Mouse (Mus musculus) naive thymus-derived CD4-positive, alpha-beta T cell, adult 2 months (primary cell): ENCODE results near the gene H2afy.
A peak's percentile ranks its signal among the peaks of the same experiment; 100 is the strongest.

ENCODE experiments used
- DNase-seq: peaks from one replicate; pipeline ENCODE4 v3.0.0-alpha.2; 2011; ENCODE audit warnings: low read depth

Gene H2afy

DNA sequence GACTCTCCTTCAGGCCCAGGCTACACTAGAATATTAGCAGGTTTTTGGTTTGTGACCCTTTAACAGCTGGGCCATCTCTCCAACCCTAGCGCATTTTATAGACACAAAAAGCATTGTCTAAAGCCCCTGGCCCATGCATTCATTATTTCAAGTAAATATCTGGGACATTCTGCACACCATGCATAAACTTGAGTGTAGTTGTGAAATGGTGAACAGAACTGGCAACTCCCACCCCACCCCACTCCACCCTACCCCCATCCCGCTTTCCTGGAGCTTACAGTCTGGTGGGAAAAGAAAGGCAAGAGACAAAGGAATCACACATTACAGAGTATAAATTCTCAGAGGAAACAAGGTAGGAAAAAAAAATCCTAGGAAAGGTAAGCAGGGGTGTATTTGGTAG is at the start of gene H2afy:
TSS of gene H2afy (minus strand) at position 162 of the 400 bp plus-strand sequence.
- no peak for DNase-seq

DNA sequence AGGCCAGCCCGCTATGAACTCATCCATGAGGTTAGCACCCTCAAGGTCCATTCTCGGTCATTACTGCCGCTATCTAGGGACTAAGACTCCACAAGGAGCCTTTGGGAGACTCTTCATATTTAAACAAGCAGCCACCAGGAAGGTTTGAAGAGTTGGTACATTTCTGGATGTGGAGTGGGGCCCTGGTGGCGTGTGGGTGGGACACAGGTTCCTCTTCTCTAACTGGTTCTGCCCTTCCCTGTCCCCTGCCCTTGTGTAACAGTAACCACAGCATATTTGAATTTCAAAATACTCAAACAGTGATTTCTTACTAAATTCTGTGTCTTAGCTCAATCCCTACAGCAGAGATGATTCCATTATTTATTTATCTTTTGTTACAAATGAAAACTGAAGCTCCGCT is 47.5 kb upstream of the H2afy start:
- DNase-seq, result no peak

DNA sequence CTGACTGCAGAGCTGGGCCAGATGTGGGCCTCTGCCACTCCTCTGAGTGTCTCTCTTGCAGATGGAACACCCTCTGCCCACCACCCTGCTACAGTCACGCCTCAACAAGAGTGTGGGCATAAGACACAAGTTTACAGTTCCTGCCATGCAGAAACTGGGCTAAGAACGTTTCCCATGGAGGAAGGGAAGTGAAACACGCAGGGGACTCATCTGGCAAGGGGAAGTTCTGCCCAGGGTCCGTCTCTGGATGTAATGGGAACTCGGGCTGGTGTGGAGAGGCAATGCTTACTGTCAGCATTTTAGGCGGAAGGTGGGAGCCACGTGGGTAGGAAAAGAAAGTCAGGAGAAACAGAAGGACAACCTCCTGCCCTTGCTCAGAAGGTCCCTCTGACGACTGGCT is 45.3 kb upstream of the H2afy start:
- DNase-seq, result no peak

DNA sequence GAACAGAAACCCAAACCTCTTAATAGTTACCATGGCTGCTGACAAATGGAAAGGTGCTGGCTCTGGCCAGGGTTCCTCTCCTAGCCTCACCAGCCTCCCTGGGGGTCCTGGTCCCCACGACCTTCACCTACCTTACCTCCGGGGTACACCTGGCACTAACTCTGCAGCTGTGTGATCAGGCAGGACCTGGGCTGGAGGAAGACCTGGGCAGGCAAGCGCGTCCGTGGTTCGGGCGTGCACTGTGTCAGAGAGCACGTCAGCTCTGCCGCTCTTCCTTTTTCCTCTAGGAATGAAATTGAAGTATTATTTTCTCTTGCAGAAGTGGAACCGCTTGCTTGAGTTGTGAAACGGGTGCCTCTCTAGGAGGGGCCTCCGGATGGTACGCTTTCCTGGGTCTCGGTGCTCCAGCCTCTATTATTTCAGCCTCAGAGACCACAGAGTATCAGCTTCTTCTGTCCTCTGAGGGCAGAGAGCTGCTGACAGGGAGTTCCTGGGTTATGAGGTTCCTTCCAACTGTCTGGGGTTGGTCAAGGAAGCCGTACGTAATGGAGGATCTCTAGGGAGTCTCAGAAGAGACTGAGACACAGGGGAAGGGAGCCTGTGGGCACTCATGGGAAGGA is 42.4 kb upstream of the H2afy start, which contains the start of gene Tifab:
TSS of gene Tifab (minus strand) at position 470 of the 620 bp plus-strand sequence.
- no peak for DNase-seq

DNA sequence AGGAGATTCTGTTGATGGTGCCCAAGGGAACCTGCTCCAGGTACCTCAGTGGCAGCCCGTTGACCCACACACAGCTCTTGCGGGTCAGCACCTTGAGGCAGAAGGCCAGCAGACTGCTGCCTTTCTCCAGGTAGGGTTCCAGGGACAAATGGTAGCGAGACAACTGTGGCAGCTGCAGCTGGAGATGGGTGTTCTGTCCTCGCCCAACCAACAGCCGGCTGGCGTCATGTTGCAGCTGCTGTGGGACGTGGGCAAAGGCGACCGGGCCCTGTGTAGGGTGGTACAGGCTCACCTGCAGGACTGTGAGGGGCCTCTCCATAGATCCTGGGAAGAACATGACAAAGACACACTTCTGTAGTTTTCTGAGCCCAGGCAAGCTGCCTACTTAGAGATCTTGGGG is 40.1 kb upstream of the H2afy start:
- DNase-seq, result no peak

DNA sequence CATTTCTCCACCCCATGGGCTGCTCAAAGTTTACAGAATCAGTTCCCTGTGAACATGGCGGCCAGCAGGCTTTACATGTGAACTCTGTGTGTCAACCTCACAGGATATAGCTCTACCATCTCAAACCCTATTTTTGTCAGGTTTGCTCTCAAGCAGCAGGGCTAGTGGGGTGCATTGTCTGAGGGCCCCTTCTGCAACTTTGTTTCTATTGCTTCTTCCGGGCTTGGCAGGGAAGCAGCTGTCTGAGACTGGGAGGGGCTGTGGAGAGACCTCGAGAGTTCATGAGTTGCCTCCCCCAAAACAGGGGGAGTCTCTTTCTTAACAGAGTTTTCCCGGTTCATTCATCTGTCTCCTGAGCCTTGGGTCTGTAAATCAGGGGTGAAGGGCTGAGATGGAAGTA is 39.7 kb upstream of the H2afy start:
- DNase-seq, result no peak

DNA sequence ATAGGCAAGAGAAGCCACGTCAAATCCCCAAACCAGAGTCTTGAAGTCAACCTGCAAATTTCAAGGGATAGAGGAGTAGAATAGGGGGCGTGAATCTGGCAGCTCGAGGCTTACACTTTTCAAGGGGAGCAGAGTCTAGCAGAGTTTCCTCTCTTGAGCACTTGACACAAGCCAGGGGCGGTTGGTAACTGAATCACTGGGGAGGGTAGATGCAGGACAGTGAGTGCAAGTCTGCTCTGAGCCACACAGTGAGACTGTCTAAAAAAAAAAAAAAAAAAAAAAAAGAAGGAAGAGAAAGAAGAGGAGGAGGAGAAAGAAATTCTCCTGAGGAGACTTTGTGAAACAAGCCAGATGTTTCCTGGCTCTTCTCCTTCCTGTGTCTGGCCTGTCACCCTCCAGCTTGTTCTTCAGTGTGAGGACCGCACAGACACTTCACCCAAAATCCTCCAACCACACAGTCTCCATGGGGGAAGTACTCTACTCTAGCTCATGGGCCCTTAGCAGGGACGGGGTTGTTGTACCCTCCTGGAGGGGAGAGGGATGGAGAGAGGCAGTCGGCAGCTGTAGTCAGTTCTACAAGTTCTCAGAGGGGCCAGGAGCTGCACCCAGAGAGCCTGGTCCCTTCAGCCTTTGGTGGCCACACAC is 36.9 kb upstream of the H2afy start:
- no peak for DNase-seq

DNA sequence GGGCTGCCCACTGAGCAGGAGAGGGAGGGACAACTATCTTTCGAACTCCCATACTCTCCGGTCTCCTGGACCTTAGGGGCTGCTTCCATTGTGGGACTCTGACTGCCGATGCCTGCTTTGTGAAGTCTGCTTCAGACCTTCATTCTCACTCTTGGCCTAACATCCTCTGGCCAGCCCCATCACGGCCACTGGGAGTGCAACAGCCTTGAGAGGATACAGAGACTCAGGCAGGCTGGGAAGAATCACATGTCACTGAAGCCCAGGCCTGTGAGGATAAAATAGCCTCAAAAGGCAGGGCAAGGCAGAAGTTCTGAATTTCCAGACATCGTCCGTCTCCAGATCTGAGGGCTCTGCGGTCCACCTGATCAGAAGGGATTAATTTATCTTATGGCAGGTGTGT is 35.9 kb upstream of the H2afy start:
- no peak for DNase-seq

DNA sequence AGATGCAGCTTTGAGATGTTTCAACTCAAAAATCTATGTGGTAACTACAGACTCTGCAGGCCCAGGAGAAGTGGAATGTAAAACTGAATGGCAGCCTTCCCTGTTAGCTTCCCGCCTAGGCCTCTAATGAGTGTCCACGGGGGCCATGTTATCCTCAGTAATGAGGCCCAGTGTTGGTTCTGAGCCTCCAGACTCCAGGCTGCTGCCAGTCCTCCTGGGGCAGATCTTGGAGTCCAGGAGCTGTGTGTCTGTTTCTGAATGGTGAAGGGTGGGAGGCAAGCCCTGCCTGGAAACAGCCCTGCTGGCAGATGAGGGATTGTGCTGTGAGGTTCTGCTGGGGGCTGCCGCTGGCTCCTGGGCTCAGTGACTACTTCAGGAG is 32.2 kb upstream of the H2afy start:
- DNase-seq, result no peak

DNA sequence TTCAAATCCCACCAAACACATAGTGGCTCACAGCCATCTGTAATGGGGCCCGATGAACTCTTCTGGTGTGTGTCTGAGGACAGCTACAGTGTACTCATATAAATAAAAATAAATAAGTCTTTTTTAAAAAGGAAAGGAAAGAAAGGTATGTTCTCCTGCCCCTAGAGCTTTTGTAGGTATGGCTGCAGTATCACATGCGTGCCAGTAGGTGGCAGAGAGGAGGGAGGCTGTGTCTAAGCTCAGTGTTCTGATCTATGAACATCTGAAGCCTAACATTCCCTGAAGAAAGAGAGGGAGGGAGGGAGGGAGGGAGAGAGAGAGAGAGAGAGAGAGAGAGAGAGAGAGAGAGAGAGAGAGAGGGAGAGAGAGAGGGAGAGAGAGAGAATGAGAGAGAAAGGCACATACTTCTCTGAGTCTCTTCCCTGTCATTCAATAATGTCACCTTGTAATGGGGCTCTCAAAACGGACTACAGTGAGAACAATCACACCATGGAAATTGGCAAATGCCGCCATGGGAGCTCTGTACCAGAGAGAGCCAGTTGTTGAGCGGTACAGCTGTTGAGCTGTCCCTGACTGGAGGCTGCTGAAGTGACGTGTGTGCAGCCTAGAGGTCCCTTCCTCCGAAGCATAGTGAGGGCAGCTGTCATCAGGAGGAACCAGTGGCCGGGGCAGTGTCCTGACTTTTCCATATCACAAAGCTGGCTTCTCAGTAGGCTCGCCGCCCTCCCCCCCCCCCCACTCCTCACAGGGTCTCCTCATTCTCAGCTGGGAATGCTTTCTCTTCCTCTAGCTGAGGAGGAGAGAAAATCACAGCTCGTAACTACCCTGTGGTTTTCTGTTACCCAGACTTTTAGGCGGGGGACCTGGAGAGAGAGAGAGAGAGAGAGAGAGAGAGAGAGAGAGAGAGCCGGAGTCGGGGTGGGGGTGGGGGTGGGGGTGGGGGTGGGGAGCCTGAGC is 31.6 kb upstream of the H2afy start:
- DNase-seq, result peak; percentile 60

DNA sequence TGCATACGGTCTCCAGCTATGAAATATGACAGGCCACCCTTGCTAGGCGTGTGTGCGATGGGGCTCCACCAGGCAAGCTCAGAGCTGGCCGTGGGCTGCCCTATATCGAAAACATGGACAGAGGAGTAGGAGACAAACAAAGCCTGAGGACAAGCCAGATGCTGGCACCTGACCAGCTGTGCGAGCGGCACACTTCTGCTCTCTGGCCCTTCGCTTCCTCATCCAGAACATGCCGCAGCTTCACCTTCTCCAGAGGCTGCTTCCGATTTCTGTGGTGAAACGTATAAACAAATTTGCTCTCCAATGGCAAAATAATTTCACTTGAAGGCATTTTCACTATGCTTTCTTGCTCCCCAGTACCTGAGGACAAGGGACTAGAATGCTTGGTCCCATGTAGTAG is 29.4 kb upstream of the H2afy start:
- no peak for DNase-seq

DNA sequence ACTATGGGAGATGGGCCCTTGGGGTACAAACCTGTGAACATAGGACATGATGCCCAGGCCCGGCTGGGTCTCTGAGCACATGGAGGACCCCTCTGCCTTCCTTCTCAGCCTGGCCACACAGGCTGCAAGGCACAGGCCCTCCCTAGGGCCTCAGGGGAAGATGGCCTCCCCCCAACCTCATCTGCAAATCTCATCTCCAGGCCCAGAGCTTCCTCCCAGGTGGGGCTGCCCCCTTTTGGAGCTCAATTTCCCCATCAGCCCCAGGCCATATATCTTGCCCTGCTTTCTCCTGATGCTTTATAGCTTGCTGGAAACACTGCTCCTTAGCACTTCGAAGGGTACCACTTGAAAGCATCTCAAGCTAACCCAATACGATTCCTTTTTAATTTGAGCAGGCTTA is 28.2 kb upstream of the H2afy start:
- no peak for DNase-seq

DNA sequence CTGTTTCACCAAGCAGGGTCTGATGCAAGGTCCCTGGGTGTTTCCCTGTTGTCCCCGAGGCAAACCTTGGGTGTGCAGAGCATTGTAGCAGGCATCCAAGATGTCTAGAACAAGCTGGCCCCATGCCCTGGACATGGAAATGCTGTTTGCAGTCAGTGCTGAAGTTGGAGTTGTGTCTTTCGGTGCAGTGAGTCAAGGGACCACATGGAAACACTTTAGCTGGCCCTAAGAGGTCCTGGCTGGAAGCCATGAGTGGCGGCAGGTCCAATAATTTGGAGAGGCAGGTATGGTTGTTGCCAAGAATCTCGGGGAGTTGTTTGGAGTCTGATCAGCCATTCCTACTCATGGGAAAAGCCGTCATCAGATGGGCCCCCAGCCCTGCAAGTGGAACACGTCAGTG is 27.6 kb upstream of the H2afy start:
- no peak for DNase-seq

DNA sequence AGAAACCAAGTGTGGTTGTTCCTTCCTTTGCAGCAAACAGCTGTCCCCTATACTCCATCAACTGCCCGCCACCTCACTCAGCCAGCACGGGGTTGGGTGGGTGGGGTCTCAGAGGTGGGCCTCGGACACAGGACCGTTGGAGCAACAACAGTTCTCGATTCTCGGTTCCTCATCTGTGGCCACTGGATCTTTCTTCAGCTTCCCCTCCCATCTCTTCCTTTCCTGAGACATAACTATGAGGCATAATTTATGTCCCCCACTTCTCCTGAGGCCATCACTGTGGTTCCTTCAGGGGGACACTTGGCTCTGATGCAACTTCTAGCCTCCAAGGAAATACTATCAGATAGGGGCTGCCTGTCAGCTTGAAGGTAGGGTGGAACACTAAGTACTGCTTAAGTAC is 26.7 kb upstream of the H2afy start:
- no peak for DNase-seq

DNA sequence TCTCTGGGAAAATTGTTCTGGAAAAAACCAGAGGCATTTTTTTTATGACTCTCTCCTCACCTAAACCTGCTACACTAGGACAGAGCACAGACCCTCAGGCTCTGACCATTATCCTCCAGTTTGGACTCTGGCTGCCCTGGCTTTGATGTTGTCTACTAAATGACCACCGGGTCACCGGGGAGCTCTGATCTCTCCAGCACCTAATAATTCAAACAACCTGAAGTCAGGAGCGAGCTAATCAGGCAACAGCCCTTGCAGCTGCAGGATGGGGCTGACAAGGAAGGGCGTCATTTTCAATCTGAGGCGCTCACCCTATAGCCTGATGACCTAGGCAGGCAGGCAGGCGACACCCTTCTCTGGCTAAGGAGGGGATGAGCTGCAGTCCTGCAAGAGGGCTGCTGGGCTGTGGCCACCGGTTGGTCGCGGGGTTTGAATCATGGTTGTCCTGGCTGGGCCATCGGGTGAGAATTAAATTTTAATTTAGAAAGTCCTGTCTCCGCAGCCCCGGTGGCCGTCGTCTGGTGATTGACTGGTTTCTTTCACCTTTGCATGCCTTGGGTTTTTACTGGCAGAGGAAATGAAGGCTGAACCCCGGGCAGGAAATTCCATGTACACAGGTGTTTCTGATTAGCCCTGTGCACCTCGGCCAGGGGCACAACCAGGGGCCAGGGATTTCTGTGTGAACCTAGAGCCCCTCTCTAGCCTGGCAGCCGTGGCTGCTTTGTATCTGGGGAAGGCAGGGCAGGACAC is 23.6 kb upstream of the H2afy start:
- no peak for DNase-seq

DNA sequence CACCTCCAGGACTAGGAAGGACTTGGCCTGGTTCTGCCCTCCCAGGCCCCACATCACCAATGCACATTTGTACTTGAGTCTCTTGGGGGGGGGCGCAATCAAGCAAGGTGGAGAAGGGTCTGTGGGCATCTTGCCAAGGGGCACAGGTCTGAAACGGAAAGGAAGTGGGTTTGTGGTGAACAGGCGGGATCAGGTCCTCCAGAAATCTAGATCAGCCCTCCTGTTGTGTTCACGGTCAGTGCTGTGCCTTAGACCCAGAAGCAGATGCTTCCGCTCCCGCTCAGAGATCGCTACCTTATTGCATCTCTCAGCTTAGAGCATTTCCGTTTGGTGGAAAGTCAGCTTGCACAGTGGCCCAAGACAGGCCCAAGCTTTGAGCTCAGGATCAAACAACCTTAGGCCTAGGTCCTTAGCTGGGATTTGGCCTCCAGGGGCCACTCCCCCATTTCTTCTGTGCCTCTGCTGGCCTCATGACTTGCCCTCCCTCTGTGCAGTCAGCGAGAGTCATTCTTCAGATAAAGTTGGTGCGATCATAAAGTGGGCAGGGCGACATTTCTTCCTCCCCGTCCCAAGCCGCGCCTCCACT is 22.9 kb upstream of the H2afy start:
- DNase-seq, result peak; percentile 62

DNA sequence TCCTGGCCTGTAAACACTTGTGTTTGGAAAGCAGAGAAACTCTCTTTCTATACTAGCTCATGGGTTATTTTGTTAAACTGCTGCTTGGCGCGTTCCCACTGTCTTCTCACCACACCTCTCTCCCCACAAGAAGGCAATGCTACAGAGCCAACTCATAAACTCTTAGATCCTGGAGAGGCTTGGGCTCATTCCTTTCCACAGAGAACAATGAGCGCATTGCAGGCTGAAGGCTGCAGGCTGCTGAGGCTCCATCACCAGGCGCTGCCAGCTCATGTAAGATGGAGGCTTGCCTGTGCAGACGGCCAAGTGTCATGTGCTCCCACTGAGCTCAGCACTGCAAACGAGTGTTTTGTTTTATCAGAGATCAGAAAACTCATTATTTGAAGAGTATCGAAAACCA is 19.5 kb upstream of the H2afy start:
- no peak for DNase-seq

DNA sequence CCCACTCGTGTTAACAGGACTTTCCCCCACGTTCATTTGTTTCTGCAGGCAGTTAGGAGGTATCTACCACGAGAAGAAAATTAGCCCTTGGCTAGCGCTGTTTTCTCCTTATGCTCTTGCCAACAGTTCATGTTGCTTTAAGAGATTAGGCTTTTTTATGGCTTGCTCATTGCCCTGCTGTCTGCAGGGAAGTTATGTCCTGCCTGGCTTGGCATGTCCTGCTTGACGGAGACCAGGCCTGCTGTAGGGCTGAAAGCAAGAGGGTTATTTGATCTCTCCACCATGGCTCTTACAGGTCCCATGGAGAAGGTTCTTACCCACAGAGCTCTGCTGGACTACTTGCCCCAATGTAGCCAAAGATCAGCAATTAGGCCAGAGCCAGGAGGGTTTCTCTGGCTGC is 18.9 kb upstream of the H2afy start:
- no peak for DNase-seq

DNA sequence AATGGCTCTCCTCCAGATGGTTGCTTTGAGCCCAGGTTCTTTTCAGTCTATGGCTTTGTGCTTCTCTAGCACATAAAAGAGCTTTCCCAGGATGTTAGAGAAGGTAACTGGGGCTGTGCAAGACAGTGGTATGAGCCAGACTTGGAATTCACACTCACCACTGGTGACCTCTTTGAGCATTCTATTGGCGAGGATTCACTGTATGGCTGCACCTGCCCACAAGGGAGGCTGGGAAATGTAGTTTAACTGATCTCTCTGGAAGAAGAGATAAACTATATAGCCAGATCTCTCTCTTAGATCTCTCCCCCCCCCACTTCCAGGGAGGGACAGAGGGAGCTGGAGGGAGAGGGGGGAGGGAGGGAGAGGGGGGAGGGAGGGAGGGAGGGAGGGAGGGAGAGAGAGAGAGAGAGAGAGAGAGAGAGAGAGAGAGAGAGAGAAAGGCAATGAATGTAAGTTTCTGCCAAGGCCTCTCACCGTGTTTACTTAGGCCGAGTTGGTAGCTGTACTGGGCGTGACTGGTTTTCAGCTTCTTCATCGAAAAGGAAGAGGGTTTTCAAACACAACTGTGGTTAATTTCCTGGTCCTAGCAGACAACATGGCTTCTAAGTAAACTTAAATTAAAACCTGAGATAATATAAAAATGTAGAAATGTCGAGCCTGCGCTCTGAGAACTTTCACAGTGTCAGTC is 16.8 kb upstream of the H2afy start:
- DNase-seq, result peak; percentile 44

DNA sequence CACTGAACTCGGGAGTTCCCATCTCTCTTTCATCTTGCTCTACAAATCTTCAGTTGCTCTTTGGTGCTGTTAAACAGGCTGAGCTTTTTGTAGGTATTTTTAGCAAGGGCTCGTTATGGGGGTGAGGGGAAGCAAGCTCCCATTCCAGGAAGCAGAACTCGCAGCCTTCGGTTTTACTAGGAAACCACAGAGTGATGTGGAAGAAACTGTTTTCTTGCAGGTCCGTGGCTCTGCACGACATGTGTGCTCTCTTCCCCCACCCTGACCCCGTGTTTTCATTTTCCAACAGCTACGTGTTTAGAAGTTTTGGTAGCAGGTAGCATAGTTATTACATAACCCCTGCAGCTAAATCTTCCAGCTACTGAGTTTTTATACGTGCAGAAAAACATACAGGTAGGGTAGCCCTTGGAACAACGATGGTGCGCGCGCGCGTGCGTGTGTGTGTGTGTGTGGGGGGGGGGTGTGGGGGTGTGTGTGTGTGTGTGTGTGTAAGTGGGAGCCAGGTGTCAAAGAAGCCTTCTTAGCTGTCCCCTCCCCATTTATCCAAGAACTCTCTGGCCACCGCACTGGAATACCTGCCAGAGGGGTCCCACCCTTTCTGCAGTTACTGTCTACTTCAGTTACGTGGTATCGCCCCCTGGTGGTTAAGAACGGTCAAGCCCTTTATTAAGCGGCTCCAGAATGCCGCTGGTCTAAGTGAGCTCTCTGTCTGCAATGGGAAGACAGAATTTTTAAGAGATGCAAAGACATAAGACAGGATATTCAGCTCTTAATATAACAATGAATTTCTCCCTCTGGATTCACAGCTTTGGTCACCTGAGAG is 15.5 kb upstream of the H2afy start:
- peak; percentile 91 for DNase-seq
